Mouse (Mus musculus) kidney, postnatal 0 days (tissue): Measurements from ENCODE around the gene Gm11733. TPM values are rescaled to one million over a fixed set of nuclear protein-coding genes. Genes with fewer than 3 reads are reported as not detected.

ENCODE experiments used
- ATAC-seq: fragments of 200-750 bp; cut with Nextera tagmentation; replicated peaks from 2 replicates; pipeline ENCODE4 v1.8.0; 2017; ENCODE audit warnings: low read depth, moderate number of reproducible peaks, moderate TSS enrichment, moderate library complexity; ENCODE audit not compliant: low FRiP score
- DNase-seq: peaks from one replicate; pipeline ENCODE4 v3.0.0-alpha.2; 2016; ENCODE audit warnings: low spot score
- H3K27ac ChIP-seq: fragments of 300-500 bp; sonication (generic); 2 replicates; pipeline ENCODE4 v1.5.1; 2014; ENCODE audit warnings: mild to moderate bottlenecking
- H3K27me3 ChIP-seq: fragments of 300-500 bp; sonication (generic); 2 replicates; pipeline ENCODE4 v1.6.1; 2014; ENCODE audit warnings: low read length, mixed read lengths; ENCODE audit not compliant: insufficient read depth
- H3K36me3 ChIP-seq: fragments of 300-500 bp; sonication (generic); 2 replicates; pipeline ENCODE4 v1.6.1; 2014; ENCODE audit warnings: low read length, mixed read lengths; ENCODE audit not compliant: insufficient read depth
- H3K4me1 ChIP-seq: fragments of 300-500 bp; sonication (generic); replicated peaks from 2 replicates; pipeline ENCODE4 v1.6.1; 2014; ENCODE audit warnings: antibody characterized with exemption, low read length, mixed read lengths; ENCODE audit not compliant: insufficient read depth
- H3K4me2 ChIP-seq: fragments of 300-500 bp; sonication (generic); 2 replicates; pipeline ENCODE4 v1.6.1; 2014; ENCODE audit warnings: mild to moderate bottlenecking, low read length, moderate library complexity, mixed read lengths
- H3K4me3 ChIP-seq: fragments of 300-500 bp; sonication (generic); replicated peaks from 2 replicates; pipeline ENCODE4 v1.5.1; 2014; ENCODE audit warnings: low read depth, low read length
- H3K9ac ChIP-seq: fragments of 300-500 bp; sonication (generic); 2 replicates; pipeline ENCODE4 v1.6.1; 2014; ENCODE audit warnings: low read depth, low read length
- H3K9me3 ChIP-seq: fragments of 300-500 bp; sonication (generic); replicated peaks from 2 replicates; pipeline ENCODE4 v1.6.1; 2016; ENCODE audit warnings: low read length, inconsistent platforms, mixed read lengths
- CTCF ChIP-seq: IDR thresholded peaks from 2 replicates; pipeline ENCODE4 v1.5.1; 2016; ENCODE audit warnings: antibody characterized with exemption, low read depth, mild to moderate bottlenecking, moderate library complexity
- WGBS: fragments of 180-500 bp; shearing (Covaris S2); extraction: QIAGEN DNeasy Blood & Tissue Kit; methylation state at CpG from one replicate; pipeline ENCODE4 v1.1.7; 2014; 5-methylcytosine and 5-hydroxymethylcytosine counted together
- polyA plus RNA-seq: library from polyadenylated mRNA; unstranded; fragments of >200 nt; fragmentation: Nextera tagmentation; extraction: Ambion mirVana; gene quantifications from 2 replicates; pipeline ENCODE4 v1.2.1, GENCODE M21; 2015

Gene Gm11733
- polyA plus RNA-seq, 1 experiment from 2014 or later = not detected

- Histone ChIP-seq H3K27me3 (no peaks in the 10 kb centered on the region), H3K4me1 (peaks cover 3% of the 10 kb centered on the region; the same call in 1 of the 2 replicates), H3K9me3 (no peaks in the 10 kb centered on the region), H3K27ac (no peak overlapping the region), H3K4me2 (no peak overlapping the region), H3K4me3 (no peak overlapping the region), H3K9ac (no peak overlapping the region), H3K36me3 (no peaks in the 10 kb centered on the region)
- 83% methylated on average over 1 of the region's 1 CpGs for WGBS
- TF ChIP-seq CTCF = no peak
- DNase-seq = no peak
- no peak for ATAC-seq
These were observed 14.0 kb downstream of the Gm11733 start for GRCm38 (mm10) chr11:117498137-117498511.

DNA sequence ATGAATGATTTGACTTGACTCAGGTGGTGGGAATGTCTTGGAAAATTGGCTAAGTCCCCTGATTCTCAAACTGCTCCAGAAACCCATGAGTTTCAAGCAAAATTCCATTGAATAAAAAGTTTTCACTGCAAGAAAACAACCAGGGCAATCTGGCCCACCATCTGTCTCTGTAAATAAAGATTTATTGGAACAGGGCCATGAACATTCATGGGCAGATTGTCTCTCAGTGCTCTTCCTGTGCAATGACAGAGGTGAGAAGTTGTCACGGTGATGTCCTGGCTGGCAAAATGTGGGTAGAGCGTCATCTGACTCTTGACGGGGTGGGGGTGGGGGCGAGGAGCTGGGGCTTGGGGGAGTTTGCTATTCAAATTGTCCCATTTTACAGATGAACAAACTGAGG lies 24.8 kb downstream of the Gm11733 start:
- Histone ChIP-seq H3K4me3 (no peak overlapping the region), H3K27ac (no peak overlapping the region), H3K9ac (no peak overlapping the region), H3K4me1 (no peaks in the 10 kb centered on the region), H3K27me3 (no peaks in the 10 kb centered on the region), H3K4me2 (no peak overlapping the region), H3K36me3 (no peaks in the 10 kb centered on the region), H3K9me3 (no peaks in the 10 kb centered on the region)
- ATAC-seq (no peak), DNase-seq (no peak)
- TF ChIP-seq CTCF = no peak
- WGBS = 90% methylated on average over 4 of the region's 4 CpGs

DNA sequence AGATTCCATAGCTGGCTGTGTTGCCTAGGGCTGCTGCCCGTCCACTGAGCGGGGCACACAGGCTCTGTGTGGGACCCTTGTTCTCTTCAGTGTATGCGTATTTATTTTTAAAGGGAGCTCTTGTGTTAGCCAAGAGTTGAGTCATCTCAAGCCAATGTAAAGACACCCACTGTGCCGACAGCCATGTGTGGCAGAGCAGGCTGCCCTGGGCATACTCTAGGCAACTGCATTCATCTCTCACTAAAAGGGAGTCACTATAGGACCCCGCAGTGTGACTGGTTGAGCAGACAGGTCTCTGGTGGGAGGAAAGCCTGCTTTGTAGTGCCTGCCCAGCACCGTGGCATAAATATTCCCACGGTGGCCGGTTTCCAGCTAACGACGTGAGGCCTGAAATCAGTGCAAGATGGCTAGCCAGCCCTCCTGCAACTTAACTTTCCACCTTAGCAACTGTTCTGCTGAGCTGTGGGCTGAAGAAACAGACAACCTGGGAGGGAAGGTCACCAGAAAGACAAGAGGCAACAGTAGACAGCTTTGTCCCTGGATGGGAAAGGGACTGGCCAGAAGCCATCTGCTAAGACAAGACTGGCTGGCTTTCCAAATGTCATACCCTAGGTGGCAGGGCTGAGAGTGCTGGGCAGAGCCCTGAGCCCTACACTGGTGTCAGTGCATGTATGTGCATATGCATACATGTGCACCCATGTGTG lies 31.7 kb downstream of the Gm11733 start:
- no peak overlapping the region for H3K27ac ChIP-seq
- H3K9ac ChIP-seq = no peak overlapping the region
- H3K27me3 ChIP-seq = no peaks in the 10 kb centered on the region
- H3K4me1 ChIP-seq = no peaks in the 10 kb centered on the region
- 74% methylated on average over 10 of the region's 10 CpGs for WGBS
- no peaks in the 10 kb centered on the region for H3K36me3 ChIP-seq
- no peak overlapping the region for H3K4me2 ChIP-seq
- no peak for TF ChIP-seq CTCF
- H3K4me3 ChIP-seq = no peak overlapping the region
- no peak for DNase-seq
- H3K9me3 ChIP-seq = no peaks in the 10 kb centered on the region
- no peak for ATAC-seq

- DNase-seq (no peak), ATAC-seq (no peak)
- Histone ChIP-seq H3K9ac (no peak overlapping the region), H3K4me3 (no peak overlapping the region), H3K9me3 (no peaks in the 10 kb centered on the region), H3K27ac (no peak overlapping the region), H3K4me1 (no peaks in the 10 kb centered on the region), H3K4me2 (no peak overlapping the region), H3K27me3 (no peaks in the 10 kb centered on the region), H3K36me3 (no peaks in the 10 kb centered on the region)
- no peak for TF ChIP-seq CTCF
- WGBS = 81% methylated on average over 3 of the region's 3 CpGs
These were observed 32.2 kb downstream of the Gm11733 start for GRCm38 (mm10) chr11:117516422-117516796.

DNA sequence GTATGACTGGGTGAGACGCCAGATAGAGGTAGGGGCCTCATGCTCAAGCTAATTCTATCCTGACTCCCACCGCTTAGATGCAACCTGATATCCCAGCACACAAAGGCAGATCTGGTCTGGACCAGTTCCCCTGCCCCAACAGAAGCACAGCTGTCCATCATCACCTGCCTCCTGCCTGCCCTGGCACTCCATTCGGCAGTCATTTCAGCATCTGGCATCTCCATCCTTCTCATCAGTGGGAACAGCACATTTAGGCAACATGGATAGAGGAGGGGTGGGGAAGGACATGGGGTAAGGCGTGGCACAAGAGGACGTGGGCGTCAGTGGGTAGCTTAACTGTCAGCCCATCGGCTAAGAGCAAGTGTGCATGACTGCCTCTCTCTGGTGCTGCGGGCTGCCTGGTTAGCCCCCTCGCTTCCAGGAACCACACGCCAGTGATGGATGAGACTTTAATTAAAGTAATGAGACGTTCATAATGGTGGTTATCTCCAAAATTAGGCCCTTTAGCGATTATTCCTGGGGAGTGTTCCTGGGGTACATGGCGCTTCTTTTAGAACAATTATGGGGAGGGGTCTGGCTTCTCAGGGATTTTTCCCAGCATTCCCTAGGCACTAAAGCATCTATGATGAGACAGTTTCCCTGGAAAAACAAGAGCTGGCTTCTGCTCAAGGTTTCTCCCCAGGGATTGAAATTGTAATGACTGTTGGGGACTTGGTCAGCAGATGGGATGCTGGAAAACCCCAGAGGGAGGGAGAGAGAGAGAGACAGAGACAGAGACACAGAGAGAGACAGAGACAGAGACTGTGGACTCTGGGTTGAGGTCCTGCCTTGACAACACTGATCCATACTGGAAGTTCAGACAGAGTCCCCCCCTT lies 38.0 kb downstream of the Gm11733 start:
- no peak overlapping the region for H3K4me2 ChIP-seq
- no peaks in the 10 kb centered on the region for H3K36me3 ChIP-seq
- no peaks in the 10 kb centered on the region for H3K9me3 ChIP-seq
- no peak overlapping the region for H3K27ac ChIP-seq
- H3K9ac ChIP-seq = no peak overlapping the region
- DNase-seq = no peak
- H3K4me1 ChIP-seq = peaks cover 12% of the 10 kb centered on the region
- TF ChIP-seq CTCF = no peak
- 0 out of 2 replicates have a peak, but pooled peaks cover 5% of the 10 kb centered on the region for H3K27me3 ChIP-seq
- no peak for ATAC-seq
- no peak overlapping the region for H3K4me3 ChIP-seq
- WGBS = 48% methylated on average over 13 of the region's 13 CpGs

GRCm38 (mm10) chr11:117522879-117523519 lies 38.8 kb downstream of the Gm11733 start:
- Histone ChIP-seq H3K9ac (0 out of 2 replicates have a peak overlapping the region, but pooled peaks have one; percentile 1), H3K4me3 (no peak overlapping the region), H3K9me3 (no peaks in the 10 kb centered on the region), H3K4me1 (peaks cover 12% of the 10 kb centered on the region), H3K4me2 (no peak overlapping the region), H3K27me3 (0 out of 2 replicates have a peak, but pooled peaks cover 5% of the 10 kb centered on the region), H3K36me3 (no peaks in the 10 kb centered on the region), H3K27ac (peak overlapping the region; percentile 34; the same call in 1 of the 2 replicates)
- ATAC-seq (peak; percentile 79), DNase-seq (peak; percentile 78)
- TF ChIP-seq CTCF = no peak
- 43% methylated on average over 16 of the region's 16 CpGs for WGBS
